Comparison of ENCODE assay signal across 27 mouse cellular contexts in the genomic region with DNA sequence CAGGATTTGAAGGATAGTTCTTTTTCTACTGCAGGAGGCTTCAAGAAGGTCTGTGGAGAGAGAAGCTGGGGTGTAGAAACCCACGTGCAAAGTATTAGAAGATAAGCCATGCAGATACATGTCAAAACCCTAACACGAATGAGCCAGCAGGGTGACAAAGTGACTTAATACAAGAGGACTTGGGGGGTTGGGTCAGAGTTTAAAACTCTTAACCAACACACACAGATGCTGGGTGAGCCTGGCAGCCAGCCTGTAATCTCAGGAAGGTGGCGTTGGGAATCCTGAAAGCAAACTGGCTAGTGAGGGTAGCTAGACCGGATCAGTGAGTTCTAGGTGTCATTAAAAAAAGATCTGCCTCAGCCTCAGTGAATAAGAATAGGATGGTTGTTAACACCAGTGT. TPM values are rescaled to one million over a fixed set of nuclear protein-coding genes. Genes with fewer than 3 reads are reported as not detected.
"Had no signal": no experiment of that assay in that cellular context is flagged by ENCODE, and none has a peak within 500 bp of the region (broad histone marks: within the 10 kb centered on the region; RNA-seq: fewer than 3 reads in every experiment).

No protein-coding gene starts in this region.

- H3K36me3 ChIP-seq: liver, embryonic 12.5 days; midbrain, embryonic 10.5 days; midbrain, embryonic 12.5 days; neural tube, embryonic 13.5 days; neural tube, embryonic 15.5 days; stomach, embryonic 15.5 days had no signal

- H3K9me3 ChIP-seq: liver, embryonic 12.5 days; midbrain, embryonic 10.5 days; midbrain, embryonic 12.5 days; neural tube, embryonic 13.5 days; neural tube, embryonic 15.5 days; stomach, embryonic 15.5 days had no signal

- H3K4me2 ChIP-seq: liver, embryonic 12.5 days; lung, embryonic 14.5 days; midbrain, embryonic 12.5 days; neural tube, embryonic 13.5 days; neural tube, embryonic 15.5 days; stomach, embryonic 15.5 days had no signal

- H3K9ac ChIP-seq: liver, embryonic 12.5 days; liver, embryonic 14.5 days; lung, embryonic 14.5 days; midbrain, embryonic 12.5 days; neural tube, embryonic 13.5 days; neural tube, embryonic 15.5 days; stomach, embryonic 15.5 days had no signal

- H3K4me3 ChIP-seq: liver, embryonic 12.5 days; midbrain, embryonic 10.5 days; midbrain, embryonic 12.5 days; myocyte; neural tube, embryonic 13.5 days; neural tube, embryonic 15.5 days; stomach, embryonic 15.5 days had no signal

- ATAC-seq: liver, embryonic 12.5 days; midbrain, embryonic 16.5 days had no signal

- H3K27ac ChIP-seq: liver, embryonic 12.5 days; liver, embryonic 14.5 days; midbrain, embryonic 10.5 days; midbrain, embryonic 12.5 days; neural tube, embryonic 13.5 days; neural tube, embryonic 15.5 days; stomach, embryonic 15.5 days; stomach, postnatal 0 days had no signal

- DNase-seq: lung, embryonic 14.5 days; midbrain, embryonic 14.5 days; retina, postnatal 1 day; right cerebral cortex, adult 18-20 months; right cerebral cortex, postnatal 25 days; right cerebral cortex, postnatal 4 days; spleen, adult 18-20 months; thymus, adult 2 months; thymus, postnatal 25 days; thymus, postnatal 4 days had no signal

RNA-seq across cellular contexts. Expression of gene Gm28372, which starts 37.7 kb away (rescaled TPM):
- total RNA-seq: megakaryocyte, adult 5-6 weeks; megakaryocyte-erythroid progenitor cell, adult 5-6 weeks had no signal
- polyA plus RNA-seq: liver, embryonic 12.5 days; liver, embryonic 14.5 days; liver, embryonic 16.5 days; lung, embryonic 14.5 days; lung, embryonic 16.5 days; midbrain, embryonic 10.5 days; midbrain, embryonic 14.5 days; neural tube, embryonic 11.5 days; neural tube, embryonic 13.5 days; small intestine, adult 2 months; stomach, postnatal 0 days; thymus, adult 2 months; urinary bladder, adult 2 months had no signal

RNA-seq across cellular contexts. Expression of gene 1700020A23Rik, which starts 37.7 kb away (rescaled TPM):
- total RNA-seq: megakaryocyte, adult 5-6 weeks; megakaryocyte-erythroid progenitor cell, adult 5-6 weeks had no signal
- polyA plus RNA-seq: liver, embryonic 12.5 days; liver, embryonic 14.5 days; liver, embryonic 16.5 days; lung, embryonic 14.5 days; lung, embryonic 16.5 days; midbrain, embryonic 10.5 days; midbrain, embryonic 14.5 days; myocyte; neural tube, embryonic 11.5 days; neural tube, embryonic 13.5 days; small intestine, adult 2 months; stomach, embryonic 15.5 days; stomach, postnatal 0 days; urinary bladder, adult 2 months had no signal

RNA-seq across cellular contexts. Expression of gene Tmem239, which starts 38.9 kb away (rescaled TPM):
- total RNA-seq: megakaryocyte, adult 5-6 weeks; megakaryocyte-erythroid progenitor cell, adult 5-6 weeks had no signal
- polyA plus RNA-seq: liver, embryonic 12.5 days; liver, embryonic 14.5 days; liver, embryonic 16.5 days; lung, embryonic 14.5 days; lung, embryonic 16.5 days; midbrain, embryonic 12.5 days; midbrain, embryonic 14.5 days; midbrain, embryonic 16.5 days; myocyte; neural tube, embryonic 15.5 days; small intestine, adult 2 months; stomach, embryonic 15.5 days; stomach, postnatal 0 days; thymus, adult 2 months; urinary bladder, adult 2 months had no signal
